Comparison of ENCODE assay signal across 17 mouse cellular contexts in the genomic region with DNA sequence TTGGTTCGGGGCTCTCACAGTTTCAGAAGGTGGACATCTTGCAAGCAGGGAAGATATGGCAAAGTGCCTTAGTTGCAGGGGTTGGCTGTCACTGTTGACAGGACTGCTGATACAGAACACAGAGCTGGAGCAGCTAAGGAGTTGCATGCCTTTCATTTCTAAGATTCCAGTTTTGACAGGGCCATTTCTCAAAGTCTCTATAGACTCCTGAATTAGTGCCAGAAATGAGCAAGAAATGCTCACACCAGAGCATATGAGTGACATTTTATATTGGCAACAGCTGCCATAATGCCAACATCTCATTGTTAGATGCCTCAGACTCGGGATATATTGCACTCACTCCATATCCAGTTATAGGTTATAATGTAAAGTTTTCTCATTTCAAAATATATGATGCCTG.
DNase-seq lines count a peak whose midpoint lies in the region; ATAC-seq and TF ChIP-seq lines count a peak whose summit lies in the region.
"Had no signal": no experiment of that assay in that cellular context is flagged by ENCODE, and none has a peak within 500 bp of the region (broad histone marks: within the 10 kb centered on the region; RNA-seq: fewer than 3 reads in every experiment).

No protein-coding gene starts in this region.

- intact Hi-C loops in heart, postnatal 10 days (cut with DNase I), result loop anchor here (1.0 kb wide), 1 partner anchor 42 kb away; no protein-coding TSS in a partner anchor
- intact Hi-C loops in heart, postnatal 14 days (cut with DNase I), result loop anchor here (2.0 kb wide), 1 partner anchor 41 kb away; no protein-coding TSS in a partner anchor

- no peaks in the 10 kb centered on the region for H3K9me3 ChIP-seq in heart, embryonic 10.5 days

- H3K27ac ChIP-seq in heart, embryonic 10.5 days, result 0 out of 2 replicates have a peak overlapping the region, but pooled peaks have one; percentile 52

- no peaks in the 10 kb centered on the region for H3K27me3 ChIP-seq in heart, embryonic 10.5 days (ENCODE audit: insufficient read depth, poor library complexity, severe bottlenecking)

- ATAC-seq in megakaryocyte, adult 5-6 weeks (ENCODE audit: poor library complexity, severe bottlenecking), result no peak

- TF ChIP-seq CTCF in brain, embryonic 14.5 days (IDR thresholded peaks at IDR 0.05; ENCODE audit: borderline replicate concordance, extremely low read depth, insufficient read depth, insufficient read length), result no peak

- peak; percentile 77 for DNase-seq in heart, embryonic 10.5 days (ENCODE audit: low spot score)
- no peak for DNase-seq in heart, adult 9 months (ENCODE audit: low spot score in 2 of 2)
- peak; percentile 3 to 16 for DNase-seq in heart, postnatal 10 days
- no peak for DNase-seq in heart, postnatal 14 days
- DNase-seq in brain, embryonic 14.5 days (ENCODE audit: low read depth), result peak; percentile 53
- DNase-seq in embryo, embryonic 11.5 days (ENCODE audit: low read depth, low spot score), result peak; percentile 2
- DNase-seq: adrenal gland, postnatal 14 days; B cell, adult 2 months; cerebellum, adult 18-20 months; layer of hippocampus, postnatal 36 days; lung, adult 2 months; midbrain, embryonic 14.5 days; retina, postnatal 1 day; thymus, postnatal 4 days had no signal

- no peaks in the 10 kb centered on the region for H3K4me1 ChIP-seq in heart, embryonic 10.5 days

- no peaks in the 10 kb centered on the region for H3K36me3 ChIP-seq in heart, embryonic 10.5 days

- no peak for TF ChIP-seq POLR2A in brain, embryonic 14.5 days (IDR thresholded peaks at IDR 0.05; ENCODE audit: borderline replicate concordance, extremely low read depth, insufficient read depth, insufficient read length, poor library complexity, severe bottlenecking)

- no peak overlapping the region for H3K4me3 ChIP-seq in heart, embryonic 10.5 days
- H3K4me3 ChIP-seq: erythroblast, embryonic 14.5 days; myocyte had no signal

- 31% methylated on average over 2 of the region's 2 CpGs for WGBS in heart, embryonic 10.5 days

Comparison
In these comparisons a context has a peak if more than half of its experiments do, and no peak if none do; other contexts are left out.
1. DNase-seq: peak in heart, embryonic 10.5 days (single experiment), heart, postnatal 10 days (2 of 2), brain, embryonic 14.5 days (single experiment) and embryo, embryonic 11.5 days (single experiment); none in heart, adult 9 months (0 of 2) and heart, postnatal 14 days (0 of 2).